Mouse (Mus musculus): Measurements from ENCODE around the gene Heatr1. TPM values are rescaled to one million over a fixed set of nuclear protein-coding genes. Genes with fewer than 3 reads are reported as not detected.

Gene Heatr1
- polyA plus RNA-seq, 1 experiment from 2014 or later: 13.1 TPM

GRCm38 (mm10) chr13:12475239-12475638 is 80.4 kb downstream of the Heatr1 start:
- peaks cover 17% of the 10 kb centered on the region for H3K27me3 ChIP-seq (replicated peaks)
- no peaks in the 10 kb centered on the region for H3K4me1 ChIP-seq (replicated peaks)
- ATAC-seq (ENCODE audit: insufficient number of reproducible peaks, low FRiP score): no peak
- no peak overlapping the region for H3K4me2 ChIP-seq
- no peak overlapping the region for H3K9ac ChIP-seq
- no peak overlapping the region for H3K27ac ChIP-seq (ENCODE audit: poor library complexity, severe bottlenecking)
- no peak overlapping the region for H3K4me3 ChIP-seq
- WGBS: 75% methylated on average over 6 of the region's 6 CpGs
- H3K36me3 ChIP-seq: no peaks in the 10 kb centered on the region
- no peaks in the 10 kb centered on the region for H3K9me3 ChIP-seq (replicated peaks)

- no peak for ATAC-seq (ENCODE audit: insufficient number of reproducible peaks, low FRiP score)
Observed at GRCm38 (mm10) chr13:12476886-12477285, 82.1 kb downstream of the Heatr1 start.

GRCm38 (mm10) chr13:12478301-12478700 is 83.5 kb downstream of the Heatr1 start:
- Histone ChIP-seq H3K27ac (ENCODE audit: poor library complexity, severe bottlenecking) (no peak overlapping the region), H3K9ac (no peak overlapping the region), H3K4me2 (no peak overlapping the region), H3K36me3 (no peaks in the 10 kb centered on the region), H3K27me3 (replicated peaks) (no peaks in the 10 kb centered on the region), H3K9me3 (replicated peaks) (no peaks in the 10 kb centered on the region), H3K4me1 (replicated peaks) (no peaks in the 10 kb centered on the region), H3K4me3 (no peak overlapping the region)
- WGBS: 82% methylated on average over 15 of the region's 15 CpGs
- ATAC-seq (ENCODE audit: insufficient number of reproducible peaks, low FRiP score): no peak

More at GRCm38 (mm10) chr13:12476886-12477285, 82.1 kb downstream of the Heatr1 start:
- Histone ChIP-seq H3K4me2 (no peak overlapping the region), H3K36me3 (no peaks in the 10 kb centered on the region), H3K9me3 (replicated peaks) (no peaks in the 10 kb centered on the region), H3K27ac (ENCODE audit: poor library complexity, severe bottlenecking) (no peak overlapping the region), H3K4me1 (replicated peaks) (no peaks in the 10 kb centered on the region), H3K4me3 (no peak overlapping the region), H3K27me3 (replicated peaks) (peaks cover 10% of the 10 kb centered on the region), H3K9ac (no peak overlapping the region)
- 92% methylated on average over 4 of the region's 4 CpGs for WGBS

GRCm38 (mm10) chr13:12479802-12480201 is 85.0 kb downstream of the Heatr1 start:
- ATAC-seq (ENCODE audit: insufficient number of reproducible peaks, low FRiP score): no peak
- Histone ChIP-seq H3K4me1 (replicated peaks) (no peaks in the 10 kb centered on the region), H3K36me3 (no peaks in the 10 kb centered on the region), H3K4me3 (no peak overlapping the region), H3K27ac (ENCODE audit: poor library complexity, severe bottlenecking) (no peak overlapping the region), H3K4me2 (no peak overlapping the region), H3K27me3 (replicated peaks) (no peaks in the 10 kb centered on the region), H3K9me3 (replicated peaks) (no peaks in the 10 kb centered on the region), H3K9ac (no peak overlapping the region)
- 74% methylated on average over 6 of the region's 6 CpGs for WGBS

GRCm38 (mm10) chr13:12485197-12485596 is 90.4 kb downstream of the Heatr1 start:
- no peak overlapping the region for H3K4me3 ChIP-seq
- WGBS: 80% methylated on average over 2 of the region's 2 CpGs
- ATAC-seq (ENCODE audit: insufficient number of reproducible peaks, low FRiP score): no peak
- H3K4me1 ChIP-seq (replicated peaks): no peaks in the 10 kb centered on the region
- no peaks in the 10 kb centered on the region for H3K36me3 ChIP-seq
- H3K9ac ChIP-seq: no peak overlapping the region
- H3K27me3 ChIP-seq (replicated peaks): no peaks in the 10 kb centered on the region
- no peaks in the 10 kb centered on the region for H3K9me3 ChIP-seq (replicated peaks)
- no peak overlapping the region for H3K27ac ChIP-seq (ENCODE audit: poor library complexity, severe bottlenecking)
- H3K4me2 ChIP-seq: no peak overlapping the region

- H3K4me2 ChIP-seq: no peak overlapping the region
- no peak overlapping the region for H3K27ac ChIP-seq (ENCODE audit: poor library complexity, severe bottlenecking)
- no peaks in the 10 kb centered on the region for H3K4me1 ChIP-seq (replicated peaks)
- 74% methylated on average over 7 of the region's 7 CpGs for WGBS
- no peaks in the 10 kb centered on the region for H3K36me3 ChIP-seq
- no peaks in the 10 kb centered on the region for H3K9me3 ChIP-seq (replicated peaks)
- H3K27me3 ChIP-seq (replicated peaks): no peaks in the 10 kb centered on the region
- no peak overlapping the region for H3K9ac ChIP-seq
- ATAC-seq (ENCODE audit: insufficient number of reproducible peaks, low FRiP score): no peak
- no peak overlapping the region for H3K4me3 ChIP-seq
Observed at GRCm38 (mm10) chr13:12485640-12486039, 90.8 kb downstream of the Heatr1 start.

Other genes starting within 250 kb of the Heatr1 start
- 18.7 and 20.0 TPM in 2 replicates for gene Mtr, start 136.9 kb upstream of the Heatr1 start, polyA plus RNA-seq (2016; fragmentation: Nextera tagmentation; extraction: Ambion mirVana)
- gene Actn2, start 54.3 kb upstream of the Heatr1 start, polyA plus RNA-seq (2016; fragmentation: Nextera tagmentation; extraction: Ambion mirVana): 1,360 and 1,370 TPM in 2 replicates
- 12.8 and 12.9 TPM in 2 replicates for gene Lgals8, start 69.9 kb downstream of the Heatr1 start, polyA plus RNA-seq (2016; fragmentation: Nextera tagmentation; extraction: Ambion mirVana)
- gene Edaradd, start 125.4 kb downstream of the Heatr1 start, polyA plus RNA-seq (2016; fragmentation: Nextera tagmentation; extraction: Ambion mirVana): 0.57 and 0.66 TPM in 2 replicates
- gene Ero1lb, start 170.8 kb downstream of the Heatr1 start, polyA plus RNA-seq (2016; fragmentation: Nextera tagmentation; extraction: Ambion mirVana): 7.8 and 7.9 TPM in 2 replicates